Mouse (Mus musculus) kidney, adult 11 months (tissue): ENCODE measurements around the gene Zfp85.
"Not testable (repeated sequence)": the region's sequence is repeated elsewhere in the genome, so short reads cannot be mapped to it uniquely, and the experiment has no call there.

ENCODE experiments used
- DNase-seq: peaks from one replicate; pipeline ENCODE4 v3.0.0; 2022

The Zfp85 gene

DNA sequence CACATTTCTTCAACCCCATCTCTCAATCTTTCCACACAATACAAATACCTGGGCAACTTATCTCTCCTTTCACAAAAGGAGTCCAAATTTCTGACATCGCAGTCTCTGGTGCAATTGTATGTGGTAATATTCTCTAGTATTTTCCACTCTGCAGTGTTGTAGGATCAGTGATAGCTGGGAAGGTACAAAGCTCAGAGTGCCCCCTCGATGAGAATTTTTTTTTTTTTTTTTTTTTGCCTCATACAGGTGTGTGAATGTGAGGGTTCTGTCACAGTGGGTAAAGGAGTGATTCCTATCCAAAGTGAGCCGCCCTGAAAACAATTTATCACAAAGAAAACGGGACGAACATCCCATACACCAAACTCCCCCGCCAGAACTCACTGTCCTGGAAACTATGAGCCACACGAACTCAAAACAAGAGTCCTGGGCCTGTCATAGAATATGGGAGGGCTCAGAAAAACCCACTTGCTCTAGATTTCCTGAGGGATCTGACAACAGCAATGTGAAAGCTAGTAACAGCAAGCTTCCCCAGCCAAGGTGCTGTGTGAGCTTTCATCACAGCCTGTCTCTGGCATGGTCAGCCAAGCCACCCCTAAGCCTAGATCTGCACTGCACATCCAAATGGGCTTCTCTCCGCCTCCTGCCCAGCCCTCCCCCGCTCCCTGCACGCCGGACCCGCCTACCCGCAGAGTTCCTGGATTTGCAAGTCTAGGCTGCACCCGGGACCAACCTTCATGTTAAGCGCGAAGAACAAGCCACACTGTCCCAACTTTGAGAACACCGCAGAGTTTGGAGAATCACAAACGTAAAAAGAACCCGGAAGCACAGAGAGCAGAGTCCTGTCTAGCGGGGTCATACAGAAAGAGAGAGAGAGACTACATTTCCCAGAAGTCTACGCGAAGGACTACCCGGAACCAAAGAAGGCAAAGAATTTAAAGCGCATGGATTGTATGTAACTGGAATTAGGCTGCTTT lies at the start of gene Zfp85:
Zfp85 (minus strand) TSS at position 896 of the 974 bp plus-strand sequence.
- DNase-seq: peak; percentile 61

DNA sequence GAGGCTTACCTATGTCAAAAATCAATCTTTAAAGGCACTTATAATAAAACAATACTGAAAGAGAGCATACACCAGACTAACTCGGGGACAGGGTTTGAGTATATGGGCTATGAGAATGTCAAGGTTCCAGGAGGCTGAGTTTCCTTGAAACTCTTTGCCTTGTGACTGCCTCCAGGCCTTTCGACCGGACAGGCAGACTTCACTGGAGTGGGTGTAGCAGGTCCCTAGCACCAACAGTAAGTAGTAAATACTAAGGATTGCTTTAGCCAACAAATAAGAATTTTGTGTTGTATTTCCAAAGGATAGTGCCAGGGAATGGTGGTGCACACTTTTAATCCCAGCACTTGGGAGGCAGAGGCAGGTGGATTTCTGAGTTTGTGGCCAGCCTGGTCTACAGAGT lies 44.1 kb upstream of the Zfp85 start:
- not testable (repeated sequence) for DNase-seq

DNA sequence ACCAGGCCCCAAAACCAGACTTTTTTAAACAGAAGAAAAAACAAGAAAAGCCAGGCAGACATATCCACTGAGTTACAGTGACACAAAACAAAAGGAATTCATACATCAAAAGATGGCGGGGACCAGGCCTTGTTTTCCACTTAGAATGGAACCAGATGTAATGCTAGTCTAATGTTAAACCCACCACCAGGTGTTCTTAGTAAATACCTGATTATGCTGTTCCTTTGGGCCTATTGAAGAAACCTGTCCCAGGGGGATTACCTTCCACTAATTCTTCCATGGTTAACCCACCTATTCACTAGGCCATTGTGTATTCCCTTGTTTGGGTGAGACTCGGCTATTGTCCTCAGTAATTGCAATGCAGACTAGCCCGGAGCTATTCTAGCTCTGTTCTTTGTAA lies 43.6 kb upstream of the Zfp85 start:
- DNase-seq: no peak

DNA sequence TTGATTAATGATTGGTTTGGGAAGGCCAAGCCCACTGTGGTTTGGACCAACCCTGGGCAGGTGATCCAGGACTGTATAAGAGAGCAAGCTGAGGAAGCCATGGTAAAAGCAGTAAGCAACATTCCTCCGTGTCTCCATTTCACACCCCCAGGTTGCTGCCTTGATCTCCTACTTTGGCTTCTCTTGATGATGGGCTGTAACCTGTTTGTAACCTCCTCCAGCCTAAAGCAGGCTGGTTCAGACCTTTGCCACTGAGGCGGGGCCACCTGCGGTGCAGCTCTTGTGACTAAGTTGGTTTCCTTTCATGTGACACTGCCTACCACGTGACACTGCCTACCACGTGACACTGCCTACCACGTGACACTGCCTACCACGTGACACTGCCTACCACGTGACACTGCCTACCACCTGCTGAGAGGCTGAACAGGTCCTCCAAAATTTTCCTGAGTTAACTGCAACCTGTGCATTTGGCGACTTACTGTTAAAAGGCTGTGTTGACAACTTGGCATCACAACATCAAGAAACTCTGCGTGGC lies 37.0 kb upstream of the Zfp85 start:
- no peak for DNase-seq

DNA sequence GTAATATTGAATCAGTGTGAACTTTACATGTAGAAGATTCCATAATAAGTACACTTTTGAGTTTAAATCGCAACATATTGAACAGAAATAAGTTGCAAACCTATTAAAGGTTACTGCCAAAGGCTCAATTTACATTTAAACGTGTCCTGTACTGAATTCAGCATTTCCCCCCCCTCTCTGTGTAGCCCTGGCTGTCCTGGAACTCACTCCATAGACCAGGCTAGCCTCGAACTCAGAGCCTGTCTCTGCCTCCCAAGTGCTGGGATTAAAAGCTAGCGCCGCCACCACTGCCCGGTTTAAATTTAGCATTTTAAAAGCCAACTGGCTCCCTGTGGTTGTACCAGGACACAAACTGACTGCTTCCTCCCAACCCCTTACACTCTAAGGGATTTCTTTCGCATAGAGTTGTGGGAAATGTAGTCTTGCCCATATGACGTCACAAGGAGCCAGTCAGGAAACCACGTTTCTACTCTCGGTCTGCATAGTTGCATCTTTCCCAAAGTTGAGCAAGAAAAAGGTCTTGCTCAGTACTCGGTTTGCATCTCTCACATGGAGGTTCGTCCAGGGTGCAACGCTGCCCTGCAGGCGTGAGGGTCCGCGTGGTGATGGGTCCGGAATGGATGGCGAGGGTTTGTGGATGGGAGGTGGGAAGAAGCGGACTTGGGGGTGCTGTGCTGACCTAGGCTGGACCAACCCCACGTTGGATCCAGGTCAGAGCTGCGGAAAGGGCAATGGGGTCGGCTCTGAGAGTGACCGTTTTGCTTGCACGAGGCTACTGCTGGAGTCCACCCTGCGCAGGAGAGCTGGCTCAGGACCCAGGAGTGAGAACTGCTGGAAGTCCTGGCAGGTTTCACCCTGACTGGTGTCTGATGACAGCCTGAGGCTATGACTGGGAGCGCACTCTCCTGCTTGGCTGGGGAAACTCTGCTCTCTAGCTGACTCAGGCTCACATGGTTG lies 24.5 kb upstream of the Zfp85 start, which contains the start of gene Zfp493:
Zfp493 (plus strand) TSS at position 429 of the 957 bp plus-strand sequence.
- DNase-seq: peak; percentile 67

DNA sequence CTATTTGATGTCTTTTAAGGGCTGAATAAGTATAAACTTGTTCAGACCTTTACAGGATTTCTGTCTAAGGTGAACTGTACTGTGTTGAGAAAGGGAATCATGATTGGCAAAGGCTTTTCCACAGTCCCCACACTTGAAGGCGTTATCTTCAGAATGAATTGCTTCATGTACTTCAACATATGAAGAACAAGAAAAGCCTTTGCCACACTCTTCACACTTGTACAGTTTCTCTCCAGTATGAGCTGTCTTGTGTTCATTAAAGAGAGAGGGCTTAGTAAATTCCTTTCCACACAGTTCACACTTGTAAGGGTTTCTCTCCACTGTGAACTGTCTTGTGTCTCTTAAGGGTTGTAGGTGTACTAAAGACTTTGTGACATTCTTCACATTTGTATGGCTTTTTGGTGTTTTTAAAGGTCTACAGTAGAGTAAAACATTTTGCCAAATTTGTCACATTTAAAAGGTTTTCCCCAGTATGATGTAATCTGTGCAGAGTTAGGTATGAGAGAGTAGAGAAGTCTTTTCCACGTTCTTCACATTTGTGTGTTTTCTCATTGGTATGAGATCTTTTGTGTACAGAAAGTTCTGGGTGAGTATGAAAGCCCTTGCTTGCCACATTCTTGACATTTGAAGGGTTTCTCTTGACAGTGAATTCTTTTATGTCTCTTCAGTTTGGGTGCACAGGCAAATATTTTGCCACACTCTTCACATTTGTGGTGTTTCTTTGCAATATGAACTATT lies 8.2 kb upstream of the Zfp85 start:
- DNase-seq: no peak

DNA sequence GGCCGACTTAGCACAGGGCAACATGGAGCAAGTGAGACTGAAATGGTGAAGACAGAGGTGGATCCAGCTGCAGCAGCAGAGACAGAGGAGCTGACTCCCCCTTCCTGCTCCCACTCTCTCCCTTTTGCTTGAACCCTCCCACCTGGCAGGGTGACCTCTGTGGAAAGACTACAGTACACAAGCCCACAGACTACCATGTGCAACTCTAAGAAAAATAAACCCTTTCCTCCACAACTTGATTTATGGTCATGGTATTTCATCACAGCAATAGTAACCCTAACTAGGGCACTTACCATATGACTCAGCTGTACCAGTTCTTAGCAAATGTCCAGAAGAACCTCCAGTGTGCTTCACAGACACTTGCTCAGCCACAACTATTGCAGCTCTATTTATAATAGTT lies 4.9 kb upstream of the Zfp85 start:
- no peak for DNase-seq

DNA sequence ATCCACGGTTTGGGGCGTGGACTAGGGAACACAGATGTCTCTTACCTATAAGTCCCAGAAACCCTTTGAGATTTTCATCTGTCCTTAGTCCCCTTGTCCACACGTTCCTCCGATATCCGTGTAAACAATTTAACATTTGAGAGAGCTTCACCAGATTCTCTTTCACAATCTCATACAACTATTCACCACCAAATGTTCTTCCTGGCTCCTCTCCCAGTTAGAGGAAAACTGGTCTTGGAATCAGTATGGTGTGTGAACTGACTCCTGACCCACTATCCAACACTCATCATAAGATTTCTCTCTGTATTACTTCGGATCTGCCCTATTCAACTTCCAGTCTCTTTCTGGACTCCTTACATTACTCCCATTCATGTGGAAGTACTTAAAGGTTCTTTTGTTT lies 733 bp upstream of the Zfp85 start:
- DNase-seq: no peak

DNA sequence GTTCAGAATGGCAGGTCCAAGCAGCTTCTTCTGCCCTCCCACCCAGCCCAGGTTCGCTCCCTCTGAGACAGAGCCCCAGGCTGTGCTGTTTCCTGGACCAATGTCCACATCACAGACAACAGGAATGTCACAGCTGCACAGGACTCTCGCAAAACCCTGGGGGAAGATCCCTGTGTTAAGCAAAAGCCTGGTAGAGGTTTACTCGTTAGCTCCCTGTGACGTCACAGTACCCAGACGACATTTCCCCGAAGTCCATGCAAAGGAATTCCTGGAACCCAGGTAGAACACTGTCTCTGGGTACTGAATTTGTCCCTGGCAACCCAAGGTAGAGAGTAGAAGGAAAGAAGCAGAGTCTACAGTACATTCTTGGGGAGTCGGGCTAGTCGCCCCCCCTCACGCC lies 11.1 kb downstream of the Zfp85 start:
- DNase-seq: no peak

DNA sequence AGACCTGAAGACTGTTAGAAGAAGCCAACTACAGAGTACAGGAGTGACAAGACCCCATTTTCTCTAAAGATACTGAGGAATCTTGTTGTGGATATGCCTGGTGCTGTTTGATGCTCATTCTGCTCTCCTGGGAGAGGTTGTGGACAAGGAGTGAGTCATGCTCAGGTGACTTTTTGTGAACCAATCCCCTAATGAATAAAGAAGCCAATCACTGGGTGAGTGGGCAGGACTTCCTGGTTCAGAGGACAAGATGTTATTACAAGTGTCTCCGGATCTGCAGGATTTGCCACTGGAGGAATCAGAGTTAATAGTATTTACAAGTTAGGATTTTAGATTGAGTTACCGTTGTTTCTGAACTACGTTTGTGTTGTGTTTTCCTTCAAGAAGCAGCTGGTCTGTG lies 12.1 kb downstream of the Zfp85 start:
- no peak for DNase-seq

DNA sequence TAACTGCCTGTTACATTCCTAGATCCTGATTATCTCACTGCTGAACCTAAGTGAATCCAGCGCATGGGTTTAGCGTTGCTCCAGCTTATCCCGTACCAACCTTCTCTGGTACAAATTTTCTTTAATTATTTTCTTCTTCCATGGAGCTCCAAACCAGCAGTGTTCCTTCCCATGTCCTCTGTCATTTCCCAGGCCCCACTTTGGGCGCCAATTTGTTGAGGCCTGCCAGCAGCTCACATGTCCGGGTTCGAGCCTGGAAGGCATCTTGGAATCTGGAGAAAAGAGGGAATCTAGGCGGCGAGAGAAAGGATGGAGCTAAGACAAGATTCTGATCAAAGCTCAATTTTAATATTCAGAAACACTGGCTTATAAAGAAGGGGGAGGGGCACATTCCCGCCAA lies 20.6 kb downstream of the Zfp85 start:
- not testable (repeated sequence) for DNase-seq

DNA sequence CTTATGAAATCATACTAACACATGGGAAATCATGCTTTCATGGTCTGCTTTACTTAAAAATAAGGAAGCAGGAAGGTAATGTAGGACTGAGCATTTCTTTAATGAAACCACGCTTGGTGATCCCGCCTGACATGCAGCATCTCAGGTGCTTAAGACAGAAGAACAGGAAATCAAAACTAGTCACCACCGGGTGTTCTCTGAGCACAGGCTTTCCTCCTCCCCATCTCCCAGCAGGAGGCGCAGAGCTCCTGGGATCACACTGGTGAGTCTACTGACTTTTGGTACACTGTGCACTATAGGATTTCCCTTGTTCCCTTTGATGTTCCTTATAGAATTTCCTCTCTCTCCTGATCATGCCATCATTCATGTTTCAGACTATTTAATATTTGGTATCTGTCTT lies 25.6 kb downstream of the Zfp85 start:
- DNase-seq: peak; percentile 36

DNA sequence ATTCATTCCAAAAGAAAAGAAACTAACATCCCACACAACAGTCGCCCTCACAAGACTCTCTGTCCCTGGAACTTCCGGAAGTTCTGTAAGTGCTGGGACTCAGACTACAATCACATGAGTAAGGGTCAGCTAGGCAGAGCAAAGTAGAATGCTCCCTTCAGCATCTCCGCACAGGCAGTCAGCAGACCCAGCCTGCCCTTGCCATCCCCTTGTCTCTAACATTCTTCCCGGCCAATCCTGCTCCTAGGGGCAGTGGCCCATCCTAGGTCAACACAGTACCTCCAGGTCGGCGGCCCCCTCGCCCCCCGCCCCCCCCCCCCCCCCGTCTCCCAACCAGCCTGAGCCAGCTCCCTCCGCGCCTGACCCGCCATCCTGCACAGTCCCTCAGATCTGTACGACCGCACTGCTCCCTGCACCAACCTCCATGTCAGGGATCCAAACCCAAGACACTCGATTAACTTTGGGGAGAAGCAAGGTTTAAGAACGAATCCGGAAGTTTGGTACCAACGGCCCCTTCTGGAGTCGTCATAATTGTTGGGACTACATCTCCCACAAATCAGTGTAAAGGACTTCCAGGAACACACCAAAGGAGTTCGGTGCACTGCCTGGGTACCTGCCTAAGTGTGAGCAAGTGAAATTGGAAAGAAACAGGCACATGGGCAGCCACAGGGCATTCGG lies 26.2 kb downstream of the Zfp85 start, which contains the start of gene Zfp65:
Zfp65 (minus strand) TSS at position 533 of the 678 bp plus-strand sequence.
- DNase-seq: peak; percentile 76

DNA sequence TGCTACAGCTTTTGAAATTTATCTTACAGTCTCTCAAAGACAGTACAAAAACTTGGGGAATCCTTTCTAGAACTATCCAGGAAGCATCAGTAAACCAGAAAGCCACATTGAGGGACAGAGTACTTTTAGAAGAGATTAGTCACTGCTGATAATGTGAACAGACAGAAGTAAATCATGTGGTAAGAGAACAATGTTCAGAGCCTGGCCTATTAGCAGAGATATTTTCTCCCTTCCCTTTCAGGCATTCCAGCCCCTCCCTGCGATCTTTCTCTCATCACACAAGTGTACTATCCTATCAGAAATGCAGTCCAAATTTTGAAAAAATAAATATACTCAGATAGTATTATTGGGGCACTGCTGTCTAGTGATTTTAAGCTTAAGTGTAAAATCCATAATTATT lies 26.9 kb downstream of the Zfp85 start:
- DNase-seq: no peak

DNA sequence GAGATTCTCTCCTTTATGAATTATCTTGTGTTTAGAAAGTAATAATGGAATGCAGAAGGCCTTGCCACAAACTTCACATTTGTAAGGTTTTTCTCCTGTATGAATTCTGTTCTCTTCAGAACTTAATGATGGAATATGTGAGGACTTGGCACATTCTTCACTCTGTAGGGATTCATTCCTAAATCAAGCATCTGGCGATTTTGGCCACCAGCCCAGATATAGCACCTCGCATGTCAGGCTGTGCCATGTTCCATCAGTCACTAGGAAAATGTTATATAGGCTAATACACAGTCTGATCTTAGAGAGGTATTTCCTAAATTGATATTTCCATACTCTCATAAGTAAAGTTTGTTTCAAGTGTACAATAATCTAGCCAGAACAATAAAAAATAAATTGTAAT lies 29.7 kb downstream of the Zfp85 start:
- DNase-seq: not testable (repeated sequence)

DNA sequence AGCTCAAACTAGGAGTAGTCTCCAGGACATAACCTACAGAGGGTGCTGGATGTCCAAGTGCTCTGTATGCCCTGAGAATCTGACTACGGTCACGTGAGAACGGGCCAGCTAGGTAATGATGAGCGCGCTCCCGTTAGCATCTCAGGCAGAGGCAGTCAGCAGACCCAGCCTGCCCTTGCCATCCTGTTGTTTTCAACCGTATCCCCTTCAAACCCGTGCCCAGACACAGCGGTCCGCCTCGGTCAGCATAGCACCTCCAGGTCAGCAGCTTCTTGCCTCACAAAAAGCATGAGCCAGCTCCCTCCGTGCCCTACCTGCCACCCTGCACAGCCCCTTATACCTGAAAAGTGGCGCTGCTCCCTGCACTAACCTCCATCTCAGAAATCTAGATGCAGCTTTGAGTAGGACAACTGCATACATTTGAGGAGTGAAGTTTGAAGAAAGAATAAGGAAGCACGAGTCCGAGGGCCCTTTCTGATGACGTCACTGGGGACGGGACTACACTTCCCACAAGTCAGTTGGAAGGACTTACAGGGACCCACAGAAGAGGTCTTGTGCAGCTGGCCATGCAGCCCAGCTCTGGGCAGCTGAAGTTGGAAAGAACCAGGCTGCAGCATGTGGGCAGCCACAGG lies 31.1 kb downstream of the Zfp85 start:
- peak; percentile 92 for DNase-seq
